Mouse (Mus musculus): ENCODE results near the gene Col4a6. TPM values are rescaled to one million over a fixed set of nuclear protein-coding genes. Genes with fewer than 3 reads are reported as not detected.

Gene Col4a6
- polyA plus RNA-seq (2012) = 0.06 TPM in 1 of 2 replicates, not detected in the other

DNA sequence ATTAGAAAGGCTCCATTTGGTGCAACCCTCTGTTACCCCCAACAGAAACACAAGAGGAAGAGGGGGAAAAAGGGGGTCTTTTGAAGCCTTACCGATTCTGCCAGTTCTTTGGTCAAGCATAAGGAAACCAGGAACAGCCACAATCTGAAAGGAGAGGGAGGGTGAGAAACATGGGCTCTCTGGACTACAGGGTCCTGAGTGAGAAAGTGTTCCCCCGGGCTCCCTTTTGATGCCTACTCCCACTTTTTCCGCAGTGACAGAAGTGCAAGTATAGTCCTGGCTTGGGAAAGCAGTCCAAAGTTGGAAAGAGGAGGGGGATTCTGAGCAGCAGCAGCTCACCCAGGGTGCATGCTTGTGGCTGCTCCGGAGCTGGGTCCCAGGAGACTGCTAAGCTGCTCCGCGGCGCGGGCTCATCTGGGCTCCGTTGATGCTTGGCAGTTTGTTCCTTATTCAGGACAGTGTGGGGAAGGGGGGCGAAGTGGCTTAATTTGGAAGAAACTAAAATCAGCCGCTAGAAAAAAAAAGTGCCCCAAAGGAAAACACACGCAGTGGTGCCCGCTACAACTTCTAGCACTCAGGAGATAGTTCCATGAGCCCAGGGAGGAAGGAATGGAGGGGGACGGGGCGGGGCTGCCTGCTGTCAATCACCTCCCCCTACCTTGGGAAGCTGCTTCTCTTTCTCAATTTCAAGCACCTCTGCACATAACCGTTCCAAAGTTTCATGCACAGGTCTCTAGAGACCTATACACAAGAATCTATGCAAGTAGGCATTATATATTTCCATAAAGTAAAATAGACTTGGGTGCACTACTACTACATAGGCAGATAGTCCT is at the start of gene Col4a6:
Gene Col4a6, minus strand, starts transcription at position 607 of the 833 bp plus-strand sequence.

DNA sequence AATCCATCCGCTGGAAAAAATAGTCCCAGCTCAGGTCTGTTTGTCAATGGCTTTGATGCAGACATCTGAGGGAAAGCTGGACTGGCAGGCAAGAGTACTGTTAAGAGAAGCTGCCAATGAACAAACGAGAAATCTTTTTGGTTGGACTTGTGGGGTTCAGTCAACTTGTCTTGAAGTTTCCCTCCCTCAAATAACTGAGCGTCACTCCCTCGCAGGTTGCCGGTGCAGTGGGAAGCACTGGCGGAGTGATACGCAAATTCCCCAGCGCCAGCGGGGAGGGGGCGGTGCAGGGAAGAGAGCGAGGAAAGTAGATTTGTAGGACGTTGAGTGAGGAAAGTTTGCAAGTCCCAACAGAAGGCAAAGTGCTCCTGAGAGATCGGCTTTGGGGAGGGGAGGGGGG is 1.2 kb upstream of the Col4a6 start, which contains the start of gene Col4a5:
Gene Col4a5, plus strand, starts transcription at position 276 of the 400 bp plus-strand sequence.

Other genes with a start within 250 kb of the Col4a6 start
- gene Col4a5, start 1.3 kb upstream of the Col4a6 start, polyA plus RNA-seq (2012) = 0.11 and 0.15 TPM in 2 replicates